Mouse (Mus musculus): Measurements from ENCODE around the gene Stxbp4.
A peak's percentile ranks its signal among the peaks of the same experiment; 100 is the strongest.

Gene Stxbp4

GRCm38 (mm10) chr11:90637440-90638311 is at the start of gene Stxbp4, which contains the start of gene Cox11:
Gene Stxbp4, minus strand, starts transcription at chr11:90638084.
Gene Cox11, plus strand, starts transcription at chr11:90638173.
- DNase-seq, result peak; percentile 91 to 94

- DNase-seq, result no peak
These were observed 49.2 kb upstream of the Stxbp4 start for GRCm38 (mm10) chr11:90687040-90687439.

DNA sequence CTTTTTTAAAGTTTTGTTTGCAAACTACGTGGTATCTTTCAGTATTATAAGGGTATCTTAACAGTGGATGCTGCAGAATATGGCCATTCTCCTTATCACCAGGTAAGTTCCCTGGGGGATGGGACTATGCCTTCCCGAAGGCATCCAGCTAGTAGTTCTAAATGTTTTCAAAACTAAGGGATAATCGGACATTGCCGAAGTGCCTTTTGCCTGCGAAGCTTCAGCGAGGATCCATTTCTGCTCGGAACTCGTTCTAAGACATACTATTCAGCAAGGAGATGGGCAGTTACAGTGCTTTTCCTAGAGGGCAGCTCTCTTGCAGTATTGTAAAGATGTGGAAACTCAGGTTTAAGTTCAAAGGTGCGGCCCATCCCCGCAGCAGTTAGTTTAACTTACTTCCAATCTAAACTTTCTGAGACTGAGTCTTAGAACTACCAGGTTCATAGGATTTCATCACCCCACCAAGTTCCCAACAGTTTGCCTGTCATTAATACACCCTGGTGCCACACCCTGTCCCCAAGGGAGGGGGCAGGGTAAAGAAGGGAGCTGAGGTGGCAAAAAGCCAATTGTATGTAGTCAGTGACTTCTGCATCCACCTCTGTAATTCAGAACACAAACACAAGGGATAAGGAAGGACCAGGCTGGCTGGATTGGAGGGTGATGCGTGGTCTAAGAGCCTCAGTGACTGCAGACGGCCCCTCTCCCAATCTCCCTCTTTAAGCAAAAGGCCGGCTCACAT is 48.6 kb upstream of the Stxbp4 start:
- no peak for DNase-seq

GRCm38 (mm10) chr11:90685196-90685595 is 47.3 kb upstream of the Stxbp4 start:
- no peak for DNase-seq

DNA sequence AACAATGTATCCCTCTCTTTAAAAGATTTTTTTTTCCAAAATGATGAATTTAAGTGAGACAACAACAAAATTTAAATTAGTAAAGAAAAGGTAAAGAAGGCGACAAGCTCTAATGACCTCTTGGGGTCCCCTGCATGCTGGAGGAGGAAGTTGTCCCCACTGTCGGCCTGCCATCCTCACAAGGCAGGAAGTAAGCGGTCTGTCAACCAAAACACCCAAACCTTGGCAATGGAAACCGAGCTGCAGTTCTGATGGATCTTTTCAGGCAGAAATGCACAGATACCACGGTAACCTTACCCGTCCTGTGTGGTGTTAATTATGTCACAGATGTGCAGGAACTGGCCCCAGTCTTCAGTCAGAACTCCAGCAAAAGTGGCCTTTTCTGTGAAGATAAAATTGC is 46.9 kb upstream of the Stxbp4 start:
- no peak for DNase-seq

DNA sequence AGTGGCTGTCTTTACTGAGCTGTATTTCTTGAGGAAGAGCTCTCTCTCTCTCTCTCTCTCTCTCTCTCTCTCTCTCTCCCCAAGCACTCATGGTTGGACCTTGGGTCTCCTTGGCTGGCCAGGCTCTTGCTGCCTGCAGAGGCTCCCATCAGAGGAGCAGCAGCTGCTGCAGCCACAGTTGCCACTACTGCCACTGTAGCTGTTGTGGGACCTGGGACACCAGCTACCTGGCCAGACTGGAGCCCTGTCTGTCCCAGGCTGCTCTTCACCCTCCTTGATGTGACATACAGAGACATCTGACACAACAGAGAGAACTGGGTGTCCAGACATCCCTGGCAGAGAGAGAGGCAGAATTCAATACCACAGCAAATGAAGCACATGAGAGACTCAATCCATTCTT is 43.3 kb upstream of the Stxbp4 start:
- DNase-seq, result no peak

DNA sequence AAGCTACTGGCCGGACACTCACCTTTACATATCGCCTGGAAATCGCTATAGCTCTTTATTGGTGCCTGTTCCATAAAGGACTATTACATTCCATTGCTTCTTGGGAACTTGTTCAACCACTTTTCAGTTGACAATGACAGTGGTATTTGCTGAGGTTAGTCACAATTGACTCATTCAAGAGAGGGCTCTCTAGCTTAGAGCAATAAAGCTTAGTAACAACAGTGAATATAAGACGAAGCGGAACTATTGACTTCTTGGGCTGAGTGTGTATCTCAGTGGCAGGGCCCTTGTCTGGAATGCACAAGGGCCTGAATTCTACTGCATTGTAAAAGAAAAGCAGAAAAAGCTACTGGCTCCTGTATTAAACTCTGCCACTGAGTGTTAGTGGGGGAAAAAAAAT is 40.7 kb upstream of the Stxbp4 start:
- no peak for DNase-seq

DNA sequence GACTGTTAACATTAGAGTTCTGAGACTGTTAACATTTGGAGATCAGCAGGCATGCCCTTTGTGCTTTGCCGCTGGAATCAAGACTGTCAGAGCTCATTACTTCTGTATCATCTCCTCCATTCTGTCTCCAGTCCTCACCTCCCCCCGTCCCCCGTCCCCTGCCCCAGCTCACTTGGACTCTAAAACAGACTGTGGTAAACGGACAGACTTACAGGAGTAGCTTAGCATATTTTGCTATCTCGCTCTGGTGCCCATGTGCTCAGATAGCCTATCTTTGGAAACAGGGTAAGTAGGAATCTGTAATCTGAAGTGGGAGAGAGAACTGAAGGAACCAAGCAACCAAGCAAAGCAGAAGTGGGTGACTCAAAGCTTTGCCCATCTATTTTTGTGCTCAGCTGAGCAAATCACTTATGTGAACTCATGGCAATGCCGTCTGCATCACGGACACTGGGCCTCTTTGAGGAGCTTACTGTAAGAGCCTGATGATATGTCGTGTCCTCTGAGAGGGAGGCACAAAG is 39.9 kb upstream of the Stxbp4 start:
- no peak for DNase-seq

DNA sequence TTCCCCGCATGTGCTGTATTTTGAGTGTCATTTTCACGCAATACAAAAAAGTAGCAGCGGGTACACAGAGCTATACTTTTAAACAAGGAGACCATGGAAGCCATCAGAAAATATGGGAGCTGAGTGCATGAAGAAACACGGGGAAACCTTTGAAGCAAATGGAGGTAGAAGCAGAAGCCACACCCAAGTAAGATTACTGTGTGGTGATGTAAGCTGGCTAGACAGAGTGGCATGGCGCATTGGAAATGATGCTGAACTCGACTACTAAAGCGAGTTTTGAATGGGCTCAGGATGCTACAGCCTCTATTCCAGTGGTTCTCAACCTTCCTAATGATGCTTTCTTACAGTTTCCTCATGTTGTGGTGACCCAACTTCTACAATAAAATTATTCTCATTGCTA is 39.1 kb upstream of the Stxbp4 start:
- DNase-seq, result no peak

- no peak for DNase-seq
These were observed 37.7 kb upstream of the Stxbp4 start for GRCm38 (mm10) chr11:90675479-90676110.

DNA sequence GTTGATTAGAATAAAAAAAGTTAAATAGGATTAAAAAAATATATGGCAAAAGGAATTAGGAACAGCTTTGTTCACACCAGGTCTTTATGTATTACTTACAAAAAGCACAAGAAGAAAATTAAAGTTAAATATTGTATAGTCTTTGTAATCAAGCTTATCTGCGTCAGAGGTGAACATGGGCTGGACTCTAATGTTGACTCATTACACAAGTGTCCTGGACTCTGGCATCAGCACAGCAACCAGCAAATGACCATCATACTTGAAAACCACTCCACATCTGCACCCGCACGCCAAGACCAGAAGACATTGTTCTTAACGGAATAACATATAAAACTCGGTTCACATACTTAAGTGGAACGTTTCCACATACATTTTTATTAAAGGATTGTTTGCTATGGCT is 29.4 kb upstream of the Stxbp4 start:
- no peak for DNase-seq

GRCm38 (mm10) chr11:90666916-90667315 is 29.0 kb upstream of the Stxbp4 start:
- DNase-seq, result no peak

DNA sequence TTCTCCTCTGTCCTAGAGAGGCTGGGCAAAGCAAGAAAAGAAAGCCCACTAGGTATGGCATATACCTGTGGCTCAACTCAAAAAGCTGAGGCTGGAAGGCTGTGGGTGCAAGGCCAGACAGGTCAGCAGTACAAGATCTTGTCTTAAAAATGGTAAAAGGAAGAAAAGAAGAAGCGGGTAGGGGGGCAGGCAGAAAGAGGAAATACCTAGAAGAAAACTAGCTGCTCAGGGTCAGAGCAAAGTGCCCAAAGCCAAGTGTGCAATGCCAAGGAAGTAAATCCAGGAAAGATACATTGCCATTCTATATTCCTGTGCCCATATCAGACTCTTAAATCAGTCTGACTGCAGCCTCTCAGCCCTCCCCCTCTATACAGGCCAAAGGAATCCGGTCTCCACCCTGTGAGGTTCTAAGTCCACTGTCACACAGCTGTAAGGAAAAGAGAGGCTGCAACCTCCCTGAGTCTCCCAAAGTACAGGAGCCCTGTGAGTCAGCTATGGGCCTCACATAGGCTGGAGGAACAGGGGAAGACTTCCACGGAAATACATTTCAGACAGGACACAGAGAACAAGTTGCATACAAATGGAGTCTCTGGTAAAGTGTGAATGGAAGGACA is 28.4 kb upstream of the Stxbp4 start:
- no peak for DNase-seq

DNA sequence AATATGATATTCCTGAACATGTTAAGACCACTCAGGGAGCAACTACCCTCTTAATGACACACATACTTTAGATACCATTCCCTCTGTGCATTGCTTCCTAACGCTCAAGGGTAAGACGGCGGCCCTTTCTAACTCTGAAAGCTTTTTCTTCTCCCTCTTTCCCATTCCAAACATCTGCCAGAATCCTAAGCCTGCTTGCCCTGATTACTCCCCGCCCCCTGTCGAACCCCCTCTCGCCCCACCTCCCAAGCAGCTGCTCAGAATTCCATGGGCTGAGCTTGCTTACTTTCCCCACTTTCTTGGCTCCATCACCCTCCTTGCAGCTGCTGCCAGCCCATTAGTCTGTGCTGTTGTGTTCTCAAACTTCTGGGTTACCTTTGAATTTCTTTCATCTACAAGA is 27.3 kb upstream of the Stxbp4 start:
- no peak for DNase-seq

DNA sequence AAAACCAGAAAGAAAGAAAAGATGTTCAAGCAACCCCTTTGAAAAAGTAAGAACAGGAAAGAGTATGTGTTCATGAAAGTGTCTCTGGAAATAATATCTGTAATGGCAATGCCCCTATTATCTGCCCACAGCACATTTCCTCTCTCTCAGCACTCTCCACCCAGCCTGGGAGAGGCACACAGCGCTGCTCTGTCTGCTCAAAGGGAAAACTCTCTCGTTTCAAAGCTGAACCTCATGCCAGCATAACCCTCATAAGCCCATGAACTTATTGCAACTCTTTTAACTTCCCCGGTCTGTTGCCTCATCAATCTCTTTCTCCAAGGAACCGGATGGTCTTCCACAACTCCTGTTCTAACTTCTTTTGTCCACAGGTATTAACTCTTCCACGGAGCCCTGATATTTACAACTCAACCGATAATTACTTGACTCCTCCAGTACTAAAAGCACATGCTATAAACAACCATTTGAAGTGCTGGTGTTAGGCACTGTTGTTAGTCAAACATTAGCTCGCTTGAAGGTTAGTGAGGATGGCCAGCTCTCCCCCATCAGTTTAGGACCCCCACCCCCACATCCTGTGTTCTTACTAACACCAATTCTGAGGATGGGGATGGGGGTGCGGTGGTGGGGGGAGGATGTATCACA is 26.6 kb upstream of the Stxbp4 start:
- no peak for DNase-seq

DNA sequence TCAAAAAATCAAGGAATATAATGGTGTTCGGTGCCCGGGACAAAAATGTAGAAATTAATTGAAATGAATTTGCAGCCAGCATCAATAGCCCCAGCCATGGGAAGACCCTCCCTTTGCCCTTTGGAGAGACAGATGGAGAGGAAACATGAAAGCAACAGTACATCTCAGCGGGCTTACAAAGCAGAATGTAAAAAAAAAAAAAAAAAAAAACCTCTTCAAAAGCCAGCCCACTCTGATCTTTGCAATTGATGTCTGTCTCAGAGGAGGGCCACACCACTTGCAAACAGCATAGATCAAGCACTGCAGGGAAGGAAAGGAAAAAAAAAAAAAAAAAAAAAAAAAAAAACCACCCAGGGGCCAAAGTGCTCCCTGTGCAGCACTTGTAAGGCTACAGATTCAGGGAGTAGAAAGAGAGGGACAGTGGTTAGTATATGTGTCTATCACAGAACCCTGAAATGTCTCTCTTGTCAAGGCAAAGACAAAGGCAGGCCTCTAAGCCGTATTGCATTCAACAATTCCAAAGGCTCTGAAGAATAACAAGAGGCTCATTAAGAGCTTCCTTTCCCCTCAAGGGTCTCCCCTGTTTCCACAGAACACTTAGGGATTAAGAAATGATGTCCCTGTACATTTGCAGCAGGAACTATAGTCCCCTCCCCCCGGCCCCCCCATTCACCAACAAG is 25.9 kb upstream of the Stxbp4 start:
- DNase-seq, result no peak

GRCm38 (mm10) chr11:90663052-90663451 is 25.2 kb upstream of the Stxbp4 start:
- no peak for DNase-seq

DNA sequence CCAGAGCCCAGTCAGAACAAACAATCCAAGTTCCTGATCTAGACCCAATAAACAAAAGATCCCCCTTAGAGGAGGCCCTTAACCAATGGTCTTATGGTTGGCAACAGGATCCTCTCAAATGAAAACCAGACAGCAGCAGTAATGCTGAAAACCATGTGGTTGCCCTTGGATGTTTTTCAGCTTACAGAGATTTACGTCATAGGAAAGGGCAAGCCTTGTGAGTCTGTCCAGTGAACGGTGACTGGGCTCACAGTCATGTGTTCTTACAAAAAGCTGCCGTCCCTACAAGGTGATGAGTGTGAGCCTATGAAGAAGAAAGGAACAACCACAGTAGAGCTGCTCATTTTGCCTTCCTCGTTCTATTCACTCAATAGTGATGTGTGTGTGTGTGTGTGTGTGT is 22.8 kb upstream of the Stxbp4 start:
- no peak for DNase-seq

- DNase-seq, result no peak
These were observed 19.6 kb upstream of the Stxbp4 start for GRCm38 (mm10) chr11:90657527-90657926.

- no peak for DNase-seq
These were observed 14.7 kb upstream of the Stxbp4 start for GRCm38 (mm10) chr11:90652603-90653002.

DNA sequence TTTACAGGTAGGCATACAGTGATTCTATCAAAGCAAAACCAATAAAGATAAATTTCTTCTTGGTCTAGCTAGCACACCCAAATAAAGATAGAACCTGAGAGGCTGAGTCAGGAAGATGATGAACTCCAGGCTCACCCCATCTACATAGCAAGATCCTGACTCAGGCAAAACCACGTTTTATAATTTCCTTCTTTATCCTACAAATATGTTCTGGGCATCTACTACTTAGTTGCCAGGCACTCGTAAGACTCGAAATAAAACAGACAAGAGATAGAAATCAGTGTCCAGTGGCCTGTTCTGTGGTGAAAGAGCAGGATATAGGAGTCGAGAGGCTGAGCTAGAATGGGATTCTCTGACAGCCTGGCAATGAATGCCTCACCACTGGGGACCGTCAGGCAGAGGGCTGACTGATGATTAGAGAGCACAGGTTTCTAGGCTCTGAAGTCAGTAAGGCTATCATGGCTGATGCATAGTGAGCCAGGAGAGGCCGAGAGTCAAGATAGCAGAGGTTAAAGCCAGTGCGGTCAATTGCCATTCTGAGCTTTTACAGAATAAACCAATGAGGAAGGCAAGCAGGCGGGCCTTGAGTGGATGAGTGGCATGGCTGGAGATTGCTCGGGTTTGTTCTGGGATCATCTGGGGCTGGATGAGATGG is 12.5 kb upstream of the Stxbp4 start:
- DNase-seq, result no peak

Data from thymus, postnatal 36 days (tissue).